Mouse (Mus musculus) stomach, embryonic 15.5 days (tissue): ENCODE measurements at regions not wholly inside any gene's neighbourhood (a gene's known extent, or its start where the extent isn't known, plus 50 kb on each side); places are given as distances from the start of the nearest gene placed in this dataset.

Experiments
- ATAC-seq: fragments of 200-750 bp; cut with Nextera tagmentation; 2 replicates; pipeline ENCODE4 v1.8.0; 2017; ENCODE audit warnings: low read depth, moderate number of reproducible peaks, moderate TSS enrichment; ENCODE audit not compliant: insufficient read depth, low FRiP score
- H3K27ac ChIP-seq: fragments of 300-500 bp; sonication (generic); 2 replicates; pipeline ENCODE4 v1.5.1; 2015; ENCODE audit warnings: mild to moderate bottlenecking, inconsistent platforms
- H3K27me3 ChIP-seq: fragments of 300-500 bp; sonication (generic); replicated peaks from 2 replicates; pipeline ENCODE4 v1.6.1; 2015; ENCODE audit warnings: inconsistent platforms
- H3K36me3 ChIP-seq: fragments of 300-500 bp; sonication (generic); 2 replicates; pipeline ENCODE4 v1.6.1; 2015; ENCODE audit warnings: inconsistent platforms
- H3K4me1 ChIP-seq: fragments of 300-500 bp; sonication (generic); 2 replicates; pipeline ENCODE4 v1.6.1; 2015; ENCODE audit warnings: inconsistent platforms
- H3K4me2 ChIP-seq: fragments of 300-500 bp; sonication (generic); 2 replicates; pipeline ENCODE4 v1.6.1; 2015; ENCODE audit warnings: mild to moderate bottlenecking, inconsistent platforms
- H3K4me3 ChIP-seq: fragments of 300-500 bp; sonication (generic); replicated peaks from 2 replicates; pipeline ENCODE4 v1.5.1; 2015; ENCODE audit warnings: inconsistent platforms
- H3K9ac ChIP-seq: fragments of 300-500 bp; sonication (generic); 2 replicates; pipeline ENCODE4 v1.6.1; 2015; ENCODE audit warnings: inconsistent platforms
- H3K9me3 ChIP-seq: fragments of 300-500 bp; sonication (generic); 2 replicates; pipeline ENCODE4 v1.6.1; 2016; ENCODE audit warnings: inconsistent platforms
- WGBS: fragments of 180-500 bp; shearing (Covaris S2); methylation state at CpG from one replicate; pipeline ENCODE4 v1.1.7; 2015; 5-methylcytosine and 5-hydroxymethylcytosine counted together

DNA sequence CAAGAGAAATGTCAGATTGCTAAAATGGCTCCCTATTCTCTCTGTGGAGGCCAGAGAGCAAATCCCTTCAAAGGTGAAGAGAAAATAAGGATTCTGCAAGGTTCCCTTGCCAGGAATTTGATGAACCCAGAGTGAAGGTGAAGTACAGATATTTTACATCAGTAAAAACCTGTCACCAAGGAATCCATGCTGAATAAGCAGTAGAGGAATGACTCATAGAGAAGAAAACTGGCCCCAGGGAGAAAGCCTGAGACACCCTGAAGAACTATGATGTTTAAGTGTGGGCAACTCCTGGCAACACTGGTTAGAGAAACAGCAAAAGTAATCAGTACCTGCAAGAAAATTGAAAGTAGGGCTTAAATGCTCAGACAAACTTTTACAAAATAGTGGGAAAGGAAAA lies 1292.1 kb upstream of the Lrrc6 start:
- ATAC-seq, result no peak
- H3K9me3 ChIP-seq, result no peaks in the 10 kb centered on the region

DNA sequence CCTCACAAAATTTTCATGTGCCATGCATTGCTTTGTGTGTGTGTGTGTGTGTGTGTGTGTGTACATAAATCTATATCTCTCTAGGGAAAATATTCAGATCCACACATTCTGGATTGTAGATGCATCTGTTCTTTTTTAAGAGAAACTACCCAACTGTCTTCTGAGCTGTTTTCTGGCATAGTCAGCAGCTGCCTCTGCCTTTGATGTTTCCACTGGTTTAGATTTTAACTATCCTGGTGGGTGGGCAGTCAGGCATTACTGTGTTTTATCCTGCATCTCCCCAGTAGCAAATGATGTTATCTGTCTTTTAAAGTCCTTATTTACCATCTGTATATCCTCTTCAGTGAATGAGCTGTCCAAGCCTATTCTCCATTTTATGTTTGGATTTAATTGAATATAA lies 1287.9 kb upstream of the Lrrc6 start:
- no peaks in the 10 kb centered on the region for H3K27me3 ChIP-seq
- H3K4me1 ChIP-seq, result no peaks in the 10 kb centered on the region
- no peak for ATAC-seq
- H3K9ac ChIP-seq, result no peak overlapping the region
- H3K36me3 ChIP-seq, result no peaks in the 10 kb centered on the region
- no peak overlapping the region for H3K27ac ChIP-seq
- no peak overlapping the region for H3K4me2 ChIP-seq
- H3K4me3 ChIP-seq, result no peak overlapping the region
- no peaks in the 10 kb centered on the region for H3K9me3 ChIP-seq

More for the DNA sequence above, 1292.1 kb upstream of the Lrrc6 start:
- no peaks in the 10 kb centered on the region for H3K36me3 ChIP-seq
- no peak overlapping the region for H3K9ac ChIP-seq
- H3K27ac ChIP-seq, result no peak overlapping the region
- no peak overlapping the region for H3K4me3 ChIP-seq
- H3K4me1 ChIP-seq, result no peaks in the 10 kb centered on the region
- H3K27me3 ChIP-seq, result no peaks in the 10 kb centered on the region
- no peak overlapping the region for H3K4me2 ChIP-seq

DNA sequence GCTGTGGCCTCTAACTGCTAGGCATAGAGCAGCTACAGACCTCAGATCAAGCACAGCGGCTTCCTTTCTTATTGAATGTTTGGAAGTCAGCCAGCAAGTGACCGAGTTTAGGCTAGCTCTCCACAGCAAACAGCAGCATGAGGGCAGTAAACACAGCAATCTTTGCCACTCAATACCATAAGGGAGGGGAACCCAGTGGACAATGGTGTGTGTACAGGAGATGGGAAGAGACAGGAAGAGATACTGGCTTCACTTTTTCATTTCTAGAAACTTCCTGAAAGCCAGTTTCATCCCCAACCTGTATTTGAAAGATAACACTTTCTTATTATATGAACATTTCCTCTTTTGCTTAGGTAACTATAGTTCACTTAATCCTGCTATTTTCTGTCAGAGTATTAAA lies 1284.9 kb upstream of the Lrrc6 start:
- Histone ChIP-seq H3K27ac (no peak overlapping the region), H3K4me3 (no peak overlapping the region), H3K4me2 (no peak overlapping the region), H3K36me3 (no peaks in the 10 kb centered on the region), H3K4me1 (no peaks in the 10 kb centered on the region), H3K9me3 (no peaks in the 10 kb centered on the region), H3K9ac (no peak overlapping the region), H3K27me3 (no peaks in the 10 kb centered on the region)
- ATAC-seq, result no peak
- WGBS, result 34% methylated on average over 2 of the region's 2 CpGs

DNA sequence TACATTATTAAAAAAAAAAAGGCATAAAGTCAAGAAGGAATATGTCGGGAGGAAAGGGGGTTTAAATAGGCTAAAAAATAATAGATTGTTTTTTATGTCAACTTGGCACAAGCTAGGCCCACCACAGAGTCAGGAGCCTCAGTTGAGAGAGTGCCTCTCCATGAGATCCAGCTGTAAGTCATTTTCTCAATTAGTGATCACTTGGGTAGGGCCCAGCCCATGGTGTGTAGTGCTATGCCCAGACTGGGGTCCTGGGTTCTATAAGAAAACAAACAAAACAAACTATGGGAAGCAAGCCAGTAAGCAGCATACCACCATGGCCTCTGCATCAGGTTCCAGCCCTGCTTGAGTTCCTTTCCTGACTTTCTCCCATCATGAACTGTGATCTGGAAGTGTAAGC lies 1283.0 kb upstream of the Lrrc6 start:
- Histone ChIP-seq H3K27ac (no peak overlapping the region), H3K4me3 (no peak overlapping the region), H3K9me3 (no peaks in the 10 kb centered on the region), H3K36me3 (no peaks in the 10 kb centered on the region), H3K9ac (no peak overlapping the region), H3K4me2 (no peak overlapping the region), H3K27me3 (no peaks in the 10 kb centered on the region), H3K4me1 (no peaks in the 10 kb centered on the region)
- no peak for ATAC-seq
- 67% methylated on average over 1 of the region's 1 CpGs for WGBS

DNA sequence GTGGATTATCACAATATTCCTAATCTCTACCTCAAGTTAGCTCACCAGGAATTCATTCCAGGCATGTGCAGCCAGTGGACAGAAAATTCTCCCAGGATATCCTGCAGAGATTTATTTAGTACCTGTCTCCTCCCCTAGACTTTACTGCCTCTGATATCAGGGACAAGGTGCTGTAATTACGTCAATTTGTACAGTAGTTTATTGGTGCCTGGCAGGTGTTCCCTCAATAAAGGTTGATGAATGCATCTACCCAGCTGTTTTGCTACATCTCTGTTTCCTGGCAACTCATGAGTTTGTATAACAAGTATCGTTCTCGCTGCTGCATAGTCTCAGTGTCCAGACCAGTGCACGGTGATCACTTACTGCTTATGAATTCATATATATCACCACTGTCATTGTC lies 1281.8 kb upstream of the Lrrc6 start:
- no peaks in the 10 kb centered on the region for H3K9me3 ChIP-seq
- H3K27ac ChIP-seq, result no peak overlapping the region
- H3K27me3 ChIP-seq, result no peaks in the 10 kb centered on the region
- WGBS, result 57% methylated on average over 4 of the region's 4 CpGs
- no peak overlapping the region for H3K9ac ChIP-seq
- H3K4me2 ChIP-seq, result no peak overlapping the region
- no peaks in the 10 kb centered on the region for H3K36me3 ChIP-seq
- no peak for ATAC-seq
- no peaks in the 10 kb centered on the region for H3K4me1 ChIP-seq
- H3K4me3 ChIP-seq, result no peak overlapping the region

DNA sequence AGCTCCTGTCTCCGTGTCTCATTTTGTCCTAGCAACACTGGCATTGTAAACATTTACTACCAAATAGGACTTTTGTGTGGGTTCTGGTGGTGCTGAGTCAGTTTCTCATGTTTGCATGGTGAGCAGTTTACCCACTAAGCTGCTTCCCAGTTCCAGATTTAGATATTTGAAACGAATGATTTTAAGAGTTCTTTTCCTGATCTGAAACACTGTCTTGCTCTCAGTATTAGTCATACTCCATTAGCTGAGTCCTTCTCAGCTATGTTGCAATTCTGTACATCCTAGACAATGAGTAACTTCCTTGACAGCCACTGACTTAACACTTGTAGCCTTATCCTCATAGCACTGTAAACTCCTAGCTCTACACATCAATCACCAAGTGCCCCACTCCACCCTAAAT lies 1280.1 kb upstream of the Lrrc6 start:
- Histone ChIP-seq H3K4me1 (no peaks in the 10 kb centered on the region), H3K9ac (no peak overlapping the region), H3K4me3 (no peak overlapping the region), H3K27me3 (no peaks in the 10 kb centered on the region), H3K9me3 (no peaks in the 10 kb centered on the region), H3K27ac (no peak overlapping the region), H3K4me2 (no peak overlapping the region), H3K36me3 (no peaks in the 10 kb centered on the region)
- ATAC-seq, result no peak
- WGBS, result 59% methylated on average over 2 of the region's 2 CpGs

DNA sequence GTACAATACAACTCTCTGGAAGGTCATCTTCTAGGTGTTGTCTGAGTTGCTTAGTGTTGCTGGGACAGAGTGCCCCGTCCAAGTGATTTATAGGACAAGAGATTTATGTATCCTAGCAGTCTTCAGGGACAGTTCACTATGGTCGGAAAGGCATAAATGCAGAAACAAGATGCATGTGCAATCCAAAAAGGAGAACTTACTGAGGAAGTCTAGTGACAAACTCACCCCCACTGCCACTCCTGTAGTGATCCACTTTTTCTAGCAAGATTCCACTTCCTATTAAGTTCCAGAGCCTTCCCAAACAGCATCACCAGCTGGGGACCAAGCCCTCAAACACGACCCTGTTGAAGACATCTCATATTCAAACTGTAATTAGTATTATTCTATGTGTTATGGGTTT lies 1266.9 kb upstream of the Lrrc6 start:
- WGBS, result 65% methylated on average over 3 of the region's 3 CpGs
- ATAC-seq, result no peak
- Histone ChIP-seq H3K27ac (no peak overlapping the region), H3K36me3 (no peaks in the 10 kb centered on the region), H3K4me3 (no peak overlapping the region), H3K9ac (no peak overlapping the region), H3K4me2 (no peak overlapping the region), H3K27me3 (no peaks in the 10 kb centered on the region), H3K9me3 (no peaks in the 10 kb centered on the region), H3K4me1 (no peaks in the 10 kb centered on the region)

DNA sequence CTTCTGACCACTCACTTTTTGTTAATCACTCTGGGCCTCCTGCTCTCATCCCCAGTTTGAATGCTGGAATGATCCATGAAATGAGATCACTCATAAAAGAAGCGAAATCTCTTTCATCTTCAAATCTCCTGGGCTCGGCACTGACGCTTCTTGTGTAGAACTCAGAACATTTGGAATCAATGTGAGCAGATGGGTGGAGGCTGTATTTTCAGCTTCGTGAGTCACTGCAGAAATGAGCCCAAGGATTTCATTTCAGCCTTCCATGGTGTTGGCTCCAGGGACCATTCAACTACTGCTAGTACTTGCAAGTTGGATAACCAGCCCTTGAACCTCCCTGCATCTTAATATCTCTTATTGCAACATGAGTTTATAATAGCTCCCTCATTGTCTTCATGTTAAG lies 1258.5 kb upstream of the Lrrc6 start:
- Histone ChIP-seq H3K4me2 (no peak overlapping the region), H3K36me3 (no peaks in the 10 kb centered on the region), H3K9ac (no peak overlapping the region), H3K4me1 (no peaks in the 10 kb centered on the region), H3K27me3 (no peaks in the 10 kb centered on the region), H3K4me3 (no peak overlapping the region), H3K27ac (no peak overlapping the region), H3K9me3 (no peaks in the 10 kb centered on the region)
- no peak for ATAC-seq
- whole genome bisulfite sequencing, result 84% methylated on average over 4 of the region's 4 CpGs

DNA sequence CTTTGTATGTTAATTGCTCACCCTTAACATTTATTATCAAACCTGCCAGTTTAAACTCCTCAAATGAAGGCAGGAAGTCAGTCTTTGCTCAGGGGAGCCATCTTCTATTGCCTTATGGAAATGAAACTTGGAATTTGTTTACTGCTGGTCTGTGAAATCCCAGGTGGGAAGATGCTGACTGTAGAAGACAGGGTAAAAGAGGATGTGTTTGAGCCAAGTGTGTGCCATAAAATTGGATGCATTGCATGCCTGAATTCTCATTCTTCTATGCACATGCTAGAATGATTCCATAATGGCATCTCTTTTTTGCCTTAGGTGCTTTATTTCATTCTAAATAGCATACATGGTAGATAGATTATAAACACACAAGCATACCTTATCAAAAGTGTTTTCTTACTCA lies 1249.9 kb upstream of the Lrrc6 start:
- ATAC-seq, result no peak
- H3K27me3 ChIP-seq, result no peaks in the 10 kb centered on the region
- H3K9ac ChIP-seq, result no peak overlapping the region
- H3K27ac ChIP-seq, result no peak overlapping the region
- no peaks in the 10 kb centered on the region for H3K9me3 ChIP-seq
- H3K4me1 ChIP-seq, result no peaks in the 10 kb centered on the region
- H3K36me3 ChIP-seq, result no peaks in the 10 kb centered on the region
- H3K4me2 ChIP-seq, result no peak overlapping the region
- no peak overlapping the region for H3K4me3 ChIP-seq

DNA sequence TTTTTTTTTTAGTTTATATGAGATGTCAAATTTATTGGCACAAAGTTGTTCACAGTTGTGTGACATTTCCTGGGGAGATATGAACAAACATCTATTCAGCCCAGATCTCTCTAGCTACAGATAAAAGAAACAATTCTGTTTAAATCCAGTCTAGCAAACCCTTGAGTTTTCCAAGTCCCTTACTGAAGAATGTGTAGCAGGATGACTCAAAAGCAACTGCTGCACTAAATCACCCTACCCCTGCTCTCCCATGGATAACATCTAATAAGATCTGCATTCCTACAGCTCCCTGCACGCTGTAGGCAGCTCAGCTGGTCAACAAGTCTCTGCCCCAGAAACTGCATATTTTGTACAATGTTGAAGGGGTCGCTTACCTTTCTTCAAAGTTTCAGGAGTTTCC lies 1242.6 kb upstream of the Lrrc6 start:
- ATAC-seq, result no peak
- Histone ChIP-seq H3K36me3 (no peaks in the 10 kb centered on the region), H3K4me2 (no peak overlapping the region), H3K9ac (no peak overlapping the region), H3K4me1 (no peaks in the 10 kb centered on the region), H3K27me3 (no peaks in the 10 kb centered on the region), H3K9me3 (no peaks in the 10 kb centered on the region), H3K4me3 (no peak overlapping the region), H3K27ac (no peak overlapping the region)
- WGBS, result 58% methylated on average over 2 of the region's 2 CpGs

DNA sequence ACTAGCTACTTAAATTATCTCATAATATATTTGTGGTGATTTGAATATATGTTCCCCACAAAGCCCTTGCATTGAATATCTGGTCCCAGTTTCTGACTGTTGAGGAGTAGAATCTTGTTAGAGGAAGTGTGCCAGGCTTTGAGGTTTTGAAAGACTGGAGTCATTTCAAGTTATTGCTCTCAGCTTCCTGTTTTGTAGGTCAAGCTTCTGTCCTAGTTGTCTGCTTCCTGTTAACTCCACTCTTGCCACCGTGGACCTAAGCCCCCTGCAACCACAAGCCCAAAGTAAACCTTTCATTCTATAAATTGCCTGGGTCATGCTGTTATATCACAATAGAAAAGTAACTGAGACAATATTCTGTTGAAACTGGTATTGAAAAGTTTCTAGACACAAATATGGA lies 1232.3 kb upstream of the Lrrc6 start:
- Histone ChIP-seq H3K27ac (no peak overlapping the region), H3K36me3 (no peaks in the 10 kb centered on the region), H3K9ac (no peak overlapping the region), H3K4me2 (no peak overlapping the region), H3K27me3 (no peaks in the 10 kb centered on the region), H3K4me1 (no peaks in the 10 kb centered on the region), H3K9me3 (no peaks in the 10 kb centered on the region), H3K4me3 (no peak overlapping the region)
- WGBS, result 59% methylated on average over 1 of the region's 1 CpGs
- ATAC-seq, result no peak

DNA sequence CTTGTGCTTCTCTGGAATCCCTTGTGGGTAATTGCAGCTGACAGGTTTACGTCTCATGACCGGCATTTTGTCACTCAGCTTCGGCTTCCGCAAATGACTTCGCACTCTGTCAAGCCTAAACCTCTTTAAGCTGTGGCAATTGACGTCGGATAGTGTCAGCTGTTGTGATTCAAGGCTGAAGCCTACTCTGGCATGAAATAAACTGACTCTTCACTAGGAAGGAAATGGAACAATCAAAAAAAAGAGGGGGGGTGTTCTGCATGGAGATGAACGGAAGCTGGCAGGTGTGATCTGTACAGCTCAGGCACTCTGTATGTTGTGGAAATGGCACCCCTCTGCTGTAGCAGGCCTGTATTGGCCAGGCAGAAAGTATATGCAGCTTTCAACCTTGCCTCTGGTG lies 1228.8 kb upstream of the Lrrc6 start:
- H3K27ac ChIP-seq, result no peak overlapping the region
- H3K4me1 ChIP-seq, result no peaks in the 10 kb centered on the region
- no peak overlapping the region for H3K4me3 ChIP-seq
- 77% methylated on average over 8 of the region's 8 CpGs for WGBS
- no peaks in the 10 kb centered on the region for H3K9me3 ChIP-seq
- H3K9ac ChIP-seq, result no peak overlapping the region
- H3K27me3 ChIP-seq, result no peaks in the 10 kb centered on the region
- no peaks in the 10 kb centered on the region for H3K36me3 ChIP-seq
- ATAC-seq, result no peak
- H3K4me2 ChIP-seq, result no peak overlapping the region

DNA sequence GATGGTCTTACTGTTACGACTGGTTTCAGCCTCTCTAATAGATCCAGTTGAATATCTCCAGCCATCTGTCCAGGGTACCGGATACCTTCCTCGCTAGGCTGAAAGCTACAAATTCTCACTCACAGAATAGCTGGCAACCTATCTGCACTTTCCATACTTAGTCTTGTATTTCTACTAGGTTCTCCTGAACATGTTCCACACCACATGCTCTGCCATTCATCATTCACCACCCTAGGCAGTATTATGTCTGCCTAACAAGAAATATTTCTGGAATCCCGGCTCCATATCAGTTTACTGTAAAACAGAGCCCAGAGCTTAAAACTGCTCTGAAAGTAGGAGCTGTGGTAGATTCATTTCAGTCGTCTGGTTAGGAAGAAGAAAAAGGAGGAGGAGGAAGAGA lies 1224.5 kb upstream of the Lrrc6 start:
- ATAC-seq, result no peak
- no peak overlapping the region for H3K9ac ChIP-seq
- no peak overlapping the region for H3K27ac ChIP-seq
- H3K4me2 ChIP-seq, result no peak overlapping the region
- WGBS, result 56% methylated on average over 5 of the region's 5 CpGs
- no peaks in the 10 kb centered on the region for H3K9me3 ChIP-seq
- H3K36me3 ChIP-seq, result no peaks in the 10 kb centered on the region
- H3K4me3 ChIP-seq, result no peak overlapping the region
- H3K27me3 ChIP-seq, result no peaks in the 10 kb centered on the region
- H3K4me1 ChIP-seq, result no peaks in the 10 kb centered on the region
